Mouse (Mus musculus): ENCODE results near the gene Arl2bp. TPM values are rescaled to one million over a fixed set of nuclear protein-coding genes. Genes with fewer than 3 reads are reported as not detected.

Arl2bp gene
- polyA plus RNA-seq, 1 experiment from 2014 or later, result 92.2 TPM

Other genes starting within 250 kb of the Arl2bp start
- gene Nlrc5, start 232.2 kb upstream of the Arl2bp start, polyA plus RNA-seq (2015; fragmentation: Nextera tagmentation; extraction: Ambion mirVana), result 5.0 and 6.2 TPM in 2 replicates
- gene Cpne2, start 133.6 kb upstream of the Arl2bp start, polyA plus RNA-seq (2015; fragmentation: Nextera tagmentation; extraction: Ambion mirVana), result 2.9 and 3.0 TPM in 2 replicates
- 33.8 and 40.1 TPM in 2 replicates for gene Rspry1, start 64.7 kb upstream of the Arl2bp start, polyA plus RNA-seq (2015; fragmentation: Nextera tagmentation; extraction: Ambion mirVana)
- 82.5 and 85.3 TPM in 2 replicates for gene Fam192a, start 64.6 kb upstream of the Arl2bp start, polyA plus RNA-seq (2015; fragmentation: Nextera tagmentation; extraction: Ambion mirVana)
- 0.44 and 0.90 TPM in 2 replicates for gene Pllp, start 29.7 kb downstream of the Arl2bp start, polyA plus RNA-seq (2015; fragmentation: Nextera tagmentation; extraction: Ambion mirVana)
- 24.8 and 28.7 TPM in 2 replicates for gene Ccl22, start 79.0 kb downstream of the Arl2bp start, polyA plus RNA-seq (2015; fragmentation: Nextera tagmentation; extraction: Ambion mirVana)
- 5.6 and 9.6 TPM in 2 replicates for gene Cx3cl1, start 105.4 kb downstream of the Arl2bp start, polyA plus RNA-seq (2015; fragmentation: Nextera tagmentation; extraction: Ambion mirVana)
- 23.8 and 28.6 TPM in 2 replicates for gene Ccl17, start 143.9 kb downstream of the Arl2bp start, polyA plus RNA-seq (2015; fragmentation: Nextera tagmentation; extraction: Ambion mirVana)
- gene Coq9, start 171.7 kb downstream of the Arl2bp start, polyA plus RNA-seq (2015; fragmentation: Nextera tagmentation; extraction: Ambion mirVana), result 45.5 and 48.3 TPM in 2 replicates
- gene Ciapin1, start 171.8 kb downstream of the Arl2bp start, polyA plus RNA-seq (2015; fragmentation: Nextera tagmentation; extraction: Ambion mirVana), result 103 and 112 TPM in 2 replicates
- 139 and 145 TPM in 2 replicates for gene Polr2c, start 190.8 kb downstream of the Arl2bp start, polyA plus RNA-seq (2015; fragmentation: Nextera tagmentation; extraction: Ambion mirVana)
- 3.8 TPM in 2 replicates for gene Dok4, start 209.7 kb downstream of the Arl2bp start, polyA plus RNA-seq (2015; fragmentation: Nextera tagmentation; extraction: Ambion mirVana)